Mouse (Mus musculus): ENCODE measurements around the gene Slc25a51.

The Slc25a51 gene

GRCm38 (mm10) chr4:45408427-45409132 lies at the start of gene Slc25a51:
Gene Slc25a51 (minus strand): TSS chr4:45408766.
- DNase-seq = peak; percentile 91

GRCm38 (mm10) chr4:45457543-45457942 lies 49.0 kb upstream of the Slc25a51 start:
- no peak for DNase-seq

DNA sequence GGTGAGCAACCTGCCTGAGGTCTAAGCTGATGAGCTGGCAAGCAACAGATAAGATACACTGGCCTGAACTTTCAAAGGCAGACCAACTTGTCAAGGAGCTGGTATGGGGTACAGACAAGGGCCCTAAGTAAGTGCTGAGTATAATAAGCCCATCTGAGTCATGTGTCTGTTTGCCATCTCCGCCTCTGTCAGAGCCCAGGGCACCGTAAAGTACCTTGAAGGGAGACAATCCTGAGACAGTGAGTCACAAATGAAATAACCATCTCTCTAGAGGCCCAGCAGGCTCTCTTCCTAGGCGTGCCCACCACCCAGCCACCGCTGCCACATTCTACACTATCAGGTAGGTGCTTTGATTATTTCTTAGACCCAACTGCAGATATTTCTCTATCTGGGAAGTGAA lies 46.4 kb upstream of the Slc25a51 start:
- DNase-seq = no peak

- DNase-seq = no peak
Measured at GRCm38 (mm10) chr4:45453271-45453851, 44.8 kb upstream of the Slc25a51 start.

- DNase-seq = no peak
Measured at GRCm38 (mm10) chr4:45452569-45453111, 44.1 kb upstream of the Slc25a51 start.

- no peak for DNase-seq
Measured at GRCm38 (mm10) chr4:45449012-45449411, 40.4 kb upstream of the Slc25a51 start.

GRCm38 (mm10) chr4:45448481-45448880 lies 39.9 kb upstream of the Slc25a51 start:
- DNase-seq = no peak

- no peak for DNase-seq
Measured at GRCm38 (mm10) chr4:45447196-45447595, 38.6 kb upstream of the Slc25a51 start.

GRCm38 (mm10) chr4:45445235-45445634 lies 36.7 kb upstream of the Slc25a51 start:
- DNase-seq = no peak

GRCm38 (mm10) chr4:45444813-45445212 lies 36.2 kb upstream of the Slc25a51 start:
- DNase-seq = no peak

GRCm38 (mm10) chr4:45443652-45444051 lies 35.1 kb upstream of the Slc25a51 start:
- DNase-seq = no peak

DNA sequence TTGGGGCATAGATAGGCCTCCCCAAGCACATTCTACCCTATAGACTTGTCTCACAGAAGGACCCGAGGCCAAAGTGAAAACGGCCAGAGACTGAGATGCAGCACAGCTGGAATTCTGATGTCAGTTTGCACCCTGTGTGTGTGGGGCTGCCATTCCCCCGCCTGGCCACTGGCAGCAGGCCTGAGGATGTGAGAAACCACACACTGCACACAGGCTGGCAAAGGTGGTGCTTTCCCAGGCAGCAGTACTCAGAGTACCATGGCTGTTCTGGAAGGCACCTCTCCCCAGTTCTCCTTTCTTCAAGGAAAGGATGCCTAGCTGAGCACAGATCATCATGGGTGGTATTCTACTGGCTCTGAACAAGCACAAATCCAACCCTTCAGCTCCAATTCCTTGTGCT lies 33.7 kb upstream of the Slc25a51 start:
- no peak for DNase-seq

DNA sequence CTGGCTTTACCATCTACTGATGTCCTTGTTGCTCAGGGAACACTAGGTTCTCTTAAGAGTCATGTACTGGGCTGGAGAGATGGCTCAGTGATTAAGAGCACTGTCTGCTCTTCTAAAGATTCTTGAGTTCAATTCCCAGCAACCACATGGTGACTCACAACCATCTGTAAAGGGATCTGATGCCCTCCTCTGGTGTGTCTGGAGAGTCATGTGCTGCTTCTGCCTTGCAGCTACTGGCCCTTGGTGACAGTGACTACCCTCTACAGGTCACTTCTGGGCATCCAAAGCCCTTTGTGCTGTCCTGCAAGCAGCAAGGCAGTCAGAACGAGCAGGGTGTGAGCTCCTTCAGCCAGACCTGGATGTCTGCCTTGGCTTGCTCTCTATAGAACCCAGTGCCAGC lies 33.2 kb upstream of the Slc25a51 start:
- DNase-seq = no peak

GRCm38 (mm10) chr4:45439281-45439680 lies 30.7 kb upstream of the Slc25a51 start:
- DNase-seq = no peak

DNA sequence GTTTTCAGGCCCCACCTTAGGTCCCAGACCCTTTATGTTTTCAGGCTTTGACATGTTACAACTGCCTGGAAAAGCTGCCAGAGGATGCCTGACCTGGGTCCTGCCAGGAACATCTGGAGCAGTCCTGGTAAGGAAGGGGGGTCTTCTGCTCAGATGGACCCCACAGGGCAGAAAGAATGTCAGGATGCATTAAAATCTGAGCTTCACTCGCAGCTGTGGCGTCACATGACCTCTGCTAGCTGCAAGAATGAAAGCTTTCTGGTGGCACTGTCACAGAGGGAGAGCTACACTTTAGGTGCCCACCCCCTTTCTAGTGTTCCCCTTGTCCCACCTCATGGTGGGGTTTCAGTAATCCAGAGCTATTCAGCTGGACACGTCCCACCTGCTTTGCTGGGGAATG lies 28.4 kb upstream of the Slc25a51 start:
- DNase-seq = no peak

- DNase-seq = no peak
Measured at GRCm38 (mm10) chr4:45436383-45436913, 27.9 kb upstream of the Slc25a51 start.

- no peak for DNase-seq
Measured at GRCm38 (mm10) chr4:45435899-45436298, 27.3 kb upstream of the Slc25a51 start.

DNA sequence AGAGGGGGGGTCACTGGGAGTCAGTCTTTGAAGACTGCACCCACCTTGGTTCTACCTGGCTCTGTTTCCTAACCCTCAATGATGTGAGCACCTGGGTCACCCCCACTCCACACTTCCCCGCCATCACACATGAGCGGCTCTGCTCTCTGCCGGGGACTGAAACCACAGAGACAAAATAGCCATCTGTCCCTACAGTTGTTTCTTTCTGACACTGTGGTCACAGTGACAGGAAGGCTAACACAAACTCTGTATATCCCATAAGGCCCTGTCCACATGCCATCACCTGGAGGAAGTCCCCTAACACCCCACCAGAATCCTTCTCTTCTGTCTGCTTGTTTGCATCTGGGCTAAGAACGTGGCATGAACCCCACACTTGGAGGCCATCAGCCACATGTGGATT lies 26.1 kb upstream of the Slc25a51 start:
- no peak for DNase-seq

GRCm38 (mm10) chr4:45434071-45434470 lies 25.5 kb upstream of the Slc25a51 start:
- no peak for DNase-seq

DNA sequence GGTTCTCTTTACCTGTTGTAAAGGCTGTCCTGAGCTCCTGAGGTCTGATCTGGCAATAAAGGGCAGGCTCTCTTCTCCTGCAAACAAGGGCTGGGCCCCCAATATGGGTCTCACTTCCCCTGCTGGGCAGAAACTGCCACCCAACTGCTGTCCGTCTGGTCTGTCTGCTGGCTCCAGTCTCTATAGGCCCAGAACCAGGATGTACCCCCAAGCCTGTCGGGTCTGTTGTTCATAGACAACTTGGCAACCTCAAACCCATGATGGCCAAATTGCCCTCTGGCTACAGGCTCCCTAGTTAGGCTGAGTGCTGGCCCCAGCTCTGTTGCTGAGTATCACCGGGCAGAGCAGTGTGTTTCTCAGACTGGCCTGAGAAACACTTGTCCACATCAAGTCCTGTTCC lies 23.2 kb upstream of the Slc25a51 start:
- DNase-seq = peak; percentile 25

- peak; percentile 74 for DNase-seq
Measured at GRCm38 (mm10) chr4:45431316-45431715, 22.8 kb upstream of the Slc25a51 start.

- DNase-seq = peak; percentile 50
Measured at GRCm38 (mm10) chr4:45429451-45429850, 20.9 kb upstream of the Slc25a51 start.

GRCm38 (mm10) chr4:45426724-45427457 lies 18.3 kb upstream of the Slc25a51 start:
- DNase-seq = no peak

GRCm38 (mm10) chr4:45423406-45423805 lies 14.8 kb upstream of the Slc25a51 start:
- DNase-seq = no peak
